Mouse (Mus musculus): ENCODE results near the gene Caskin2.

- no peak for TF ChIP-seq CTCF (IDR thresholded peaks at IDR 0.05; ENCODE audit: low read depth, low read length)
- TF ChIP-seq POLR2A (IDR thresholded peaks at IDR 0.05; ENCODE audit: extremely low read depth, insufficient read depth, low read length), result no peak
Measured at GRCm38 (mm10) chr11:115832523-115832922, 19.1 kb upstream of the Caskin2 start.

Measured in liver, adult 2 months (tissue).